Mouse (Mus musculus) urinary bladder, adult 18-20 months (tissue): ENCODE results near the gene Nos3.

Experiments used
- DNase-seq, 2 experiments: peaks; one replicate each; pipeline ENCODE4 v3.0.0; 2022; ENCODE audit warnings: low spot score in 2 of 2, mixed read lengths in 2 of 2

Gene Nos3

GRCm38 (mm10) chr5:24399686-24400085 is 35.1 kb downstream of the Nos3 start:
- DNase-seq, result no peak

GRCm38 (mm10) chr5:24400362-24400761 is 35.8 kb downstream of the Nos3 start:
- DNase-seq, result no peak

- DNase-seq, result no peak
Measured at GRCm38 (mm10) chr5:24400911-24401605, 36.4 kb downstream of the Nos3 start.

- DNase-seq, result no peak
Measured at GRCm38 (mm10) chr5:24401969-24402368, 37.4 kb downstream of the Nos3 start.

GRCm38 (mm10) chr5:24404594-24405360 is 40.2 kb downstream of the Nos3 start:
- no peak for DNase-seq

GRCm38 (mm10) chr5:24405389-24405876 is 40.8 kb downstream of the Nos3 start:
- DNase-seq, result no peak

GRCm38 (mm10) chr5:24408651-24409050 is 44.0 kb downstream of the Nos3 start:
- DNase-seq, result no peak

- no peak for DNase-seq
Measured at GRCm38 (mm10) chr5:24409466-24409865, 44.9 kb downstream of the Nos3 start.

- DNase-seq, result no peak
Measured at GRCm38 (mm10) chr5:24412063-24412462, 47.5 kb downstream of the Nos3 start.

GRCm38 (mm10) chr5:24413042-24413693 is 48.6 kb downstream of the Nos3 start, which contains the start of gene Asic3:
Gene Asic3, plus strand, starts transcription at chr5:24413392.
- no peak for DNase-seq

- DNase-seq, result no peak
Measured at GRCm38 (mm10) chr5:24413938-24414337, 49.3 kb downstream of the Nos3 start.

GRCm38 (mm10) chr5:24416222-24416736 is 51.7 kb downstream of the Nos3 start:
- DNase-seq, result no peak

- DNase-seq, result no peak
Measured at GRCm38 (mm10) chr5:24417587-24417986, 53.0 kb downstream of the Nos3 start.

- no peak for DNase-seq
Measured at GRCm38 (mm10) chr5:24420381-24420780, 55.8 kb downstream of the Nos3 start.

- peak; percentile 96 to 99 for DNase-seq
Measured at GRCm38 (mm10) chr5:24423129-24424003, 58.8 kb downstream of the Nos3 start, which contains the start of the genes Cdk5 and Slc4a2. Gene Cdk5, minus strand, starts transcription at chr5:24423530. Gene Slc4a2, plus strand, starts transcription at chr5:24423837.

- peak in 1 of 2 experiments; percentile 39 for DNase-seq
Measured at GRCm38 (mm10) chr5:24424004-24424781, 59.6 kb downstream of the Nos3 start.

GRCm38 (mm10) chr5:24424861-24425411 is 60.3 kb downstream of the Nos3 start:
- peak; percentile 42 to 71 for DNase-seq

GRCm38 (mm10) chr5:24425421-24426036 is 60.9 kb downstream of the Nos3 start:
- DNase-seq, result peak in 1 of 2 experiments; percentile 67

GRCm38 (mm10) chr5:24426037-24426432 is 61.4 kb downstream of the Nos3 start:
- DNase-seq, result no peak
